In genomic region chr17:27028284-27028795, GRCm38 (mm10) we compare ENCODE assay signal across 8 mouse cellular contexts. TPM values are rescaled to one million over a fixed set of nuclear protein-coding genes. Genes with fewer than 3 reads are reported as not detected.
DNase-seq lines count a peak whose midpoint lies in the region; ATAC-seq and TF ChIP-seq lines count a peak whose summit lies in the region.

No protein-coding gene starts in this region.

- H3K9me3 ChIP-seq in ES-Bruce4 (replicated peaks; ENCODE audit: control insufficient read depth, insufficient read depth, low read length, poor library complexity, severe bottlenecking): no peaks in the 10 kb centered on the region
- H3K9me3 ChIP-seq in forebrain, embryonic 14.5 days (replicated peaks; ENCODE audit: control insufficient read depth, low read length): no peaks in the 10 kb centered on the region

- intact Hi-C loops in heart, postnatal 25 days (cut with DNase I): no loop called here

- under 1% methylated on average over 17 of the region's 19 CpGs for WGBS in forebrain, embryonic 14.5 days
- 0% methylated on average over 19 of the region's 19 CpGs for WGBS in lung, adult 2 months

- 0 out of 2 replicates have a peak, but pooled peaks cover 3% of the 10 kb centered on the region for H3K36me3 ChIP-seq in ES-Bruce4 (ENCODE audit: control insufficient read depth, insufficient read depth, low read length, poor library complexity, severe bottlenecking)
- H3K36me3 ChIP-seq in forebrain, embryonic 14.5 days (ENCODE audit: control insufficient read depth, insufficient read depth, low read length): peaks cover 11% of the 10 kb centered on the region

- peak overlapping the region; percentile 92 for H3K4me2 ChIP-seq in forebrain, embryonic 14.5 days (ENCODE audit: low read length)

- TF ChIP-seq CTCF in ES-Bruce4 (IDR thresholded peaks at IDR 0.05; ENCODE audit: low read depth, low read length): peak; percentile 67
- peak; percentile 59 for TF ChIP-seq CTCF in lung, adult 2 months (IDR thresholded peaks at IDR 0.05; ENCODE audit: insufficient read depth, low read length)

- H3K4me1 ChIP-seq in ES-Bruce4 (ENCODE audit: control insufficient read depth, insufficient read depth, low read length): peaks cover 3% of the 10 kb centered on the region
- peaks cover 5% of the 10 kb centered on the region; the same call in 1 of the 2 replicates for H3K4me1 ChIP-seq in forebrain, embryonic 14.5 days (ENCODE audit: control insufficient read depth, insufficient read depth, low read length)
- H3K4me1 ChIP-seq in lung, adult 2 months (ENCODE audit: control insufficient read depth, insufficient read depth, low read length): peaks cover 4% of the 10 kb centered on the region; the same call in 1 of the 2 replicates

- DNase-seq in forebrain, embryonic 14.5 days (ENCODE audit: low spot score): peak; percentile 88
- DNase-seq in heart, postnatal 25 days (ENCODE audit: low spot score): peak; percentile 82
- DNase-seq in layer of hippocampus, adult 18-20 months (ENCODE audit: low spot score in 2 of 2): peak; percentile 83 to 92
- peak; percentile 84 for DNase-seq in lung, adult 2 months
- DNase-seq in thymus, adult 18-20 months: peak; percentile 79 to 84

- peak; percentile 75 for ATAC-seq in cerebellum, adult (ENCODE audit: insufficient number of reproducible peaks, low FRiP score, low TSS enrichment)
- peak; percentile 81 for ATAC-seq in forebrain, embryonic 14.5 days
- peak; percentile 75 for ATAC-seq in neutrophil, adult 5-6 weeks (ENCODE audit: extremely low read depth, insufficient number of reproducible peaks, low FRiP score, poor library complexity, severe bottlenecking)

- H3K27me3 ChIP-seq in ES-Bruce4 (ENCODE audit: control insufficient read depth, insufficient read depth, low read length, poor library complexity, severe bottlenecking): no peaks in the 10 kb centered on the region
- no peaks in the 10 kb centered on the region for H3K27me3 ChIP-seq in forebrain, embryonic 14.5 days (replicated peaks; ENCODE audit: control insufficient read depth, insufficient read depth, low read length)

- peak overlapping the region; percentile 81 for H3K4me3 ChIP-seq in ES-Bruce4 (ENCODE audit: low read depth, low read length)
- H3K4me3 ChIP-seq in forebrain, embryonic 14.5 days (ENCODE audit: low read depth, low read length): peak overlapping the region; percentile 63
- H3K4me3 ChIP-seq in lung, adult 2 months (replicated peaks; ENCODE audit: extremely low read depth, low read depth, low read length): peak overlapping the region; percentile 92

- TF ChIP-seq EP300 in ES-Bruce4 (IDR thresholded peaks at IDR 0.05; ENCODE audit: insufficient read depth, low read depth, low read length): no peak

- peak overlapping the region; percentile 46 for H3K27ac ChIP-seq in ES-Bruce4 (ENCODE audit: insufficient read depth, low read length)
- H3K27ac ChIP-seq in forebrain, embryonic 14.5 days (ENCODE audit: low read depth, low read length): peak overlapping the region; percentile 58; the same call in 1 of the 2 replicates

- TF ChIP-seq POLR2A in ES-Bruce4 (IDR thresholded peaks at IDR 0.05; ENCODE audit: insufficient read depth, low read length): no peak
- TF ChIP-seq POLR2A in lung, adult 2 months (IDR thresholded peaks at IDR 0.05; ENCODE audit: borderline replicate concordance, extremely low read depth, low read depth, low read length): peak; percentile 67; the same call in 1 of the 2 replicates

- H3K9ac ChIP-seq in ES-Bruce4 (ENCODE audit: low read depth, poor library complexity, severe bottlenecking): peak overlapping the region; percentile 76
- peak overlapping the region; percentile 98 for H3K9ac ChIP-seq in forebrain, embryonic 14.5 days (ENCODE audit: low read length)

RNA-seq across cellular contexts. Expression of gene Bak1, which starts 0.5 kb away (rescaled TPM):
- 66.6 and 78.1 TPM in 2 replicates for polyA plus RNA-seq in ES-Bruce4 (2011; ENCODE audit: insufficient read depth, insufficient read length, low read depth, missing spikeins)
- 4.8 and 7.6 TPM in 2 replicates for polyA plus RNA-seq in forebrain, embryonic 14.5 days (2014; fragmentation: Nextera tagmentation; extraction: Ambion mirVana)
- 10 to 100 TPM; 18.2 to 24.2 TPM for total RNA-seq in heart, postnatal 25 days (2021)
- total RNA-seq in layer of hippocampus, adult 18-20 months (2021): 10 to 100 TPM; 12.1 to 12.9 TPM
- polyA plus RNA-seq in lung, adult 2 months (2012; rRNA removed): 48.2 and 55.8 TPM in 2 replicates
- 27.1 and 32.5 TPM in 2 replicates for total RNA-seq in neutrophil, adult 5-6 weeks (2017)

RNA-seq across cellular contexts. Expression of gene Itpr3, which starts 28.8 kb away (rescaled TPM):
- polyA plus RNA-seq in ES-Bruce4 (2011; ENCODE audit: insufficient read depth, insufficient read length, low read depth, missing spikeins): 17.2 and 21.9 TPM in 2 replicates
- polyA plus RNA-seq in forebrain, embryonic 14.5 days (2014; fragmentation: Nextera tagmentation; extraction: Ambion mirVana): 0.61 and 0.79 TPM in 2 replicates
- 1 to 10 TPM; 4.6 to 6.8 TPM for total RNA-seq in heart, postnatal 25 days (2021)
- 1 to 10 TPM; 2.1 to 2.4 TPM for total RNA-seq in layer of hippocampus, adult 18-20 months (2021)
- 22.0 and 22.5 TPM in 2 replicates for polyA plus RNA-seq in lung, adult 2 months (2012; rRNA removed)
- total RNA-seq in neutrophil, adult 5-6 weeks (2017): 71.1 and 73.7 TPM in 2 replicates

RNA-seq across cellular contexts. Expression of gene Zbtb9, which starts 55.4 kb away (rescaled TPM):
- polyA plus RNA-seq in ES-Bruce4 (2011; ENCODE audit: insufficient read depth, insufficient read length, low read depth, missing spikeins): 11.0 and 12.4 TPM in 2 replicates
- polyA plus RNA-seq in forebrain, embryonic 14.5 days (2014; fragmentation: Nextera tagmentation; extraction: Ambion mirVana): 9.1 and 10.0 TPM in 2 replicates
- 1 to 10 TPM; 2.9 to 3.8 TPM for total RNA-seq in heart, postnatal 25 days (2021)
- total RNA-seq in layer of hippocampus, adult 18-20 months (2021): 10 to 100 TPM; 15.2 to 15.5 TPM
- polyA plus RNA-seq in lung, adult 2 months (2012; rRNA removed): 14.1 and 14.5 TPM in 2 replicates
- 20.9 and 32.8 TPM in 2 replicates for total RNA-seq in neutrophil, adult 5-6 weeks (2017)

Comparison
In these comparisons a context has a peak if more than half of its experiments do, and no peak if none do; other contexts are left out.
1. Peak in every context shown above with its lines: DNase-seq, ATAC-seq, H3K4me3 ChIP-seq and H3K27ac ChIP-seq.